ENCODE assay signal across 19 mouse cellular contexts in genomic region chr9:118400520-118400919, GRCm38 (mm10).
A peak's percentile ranks its signal among the peaks of the same experiment; 100 is the strongest.
DNase-seq lines count a peak whose midpoint lies in the region; ATAC-seq and TF ChIP-seq lines count a peak whose summit lies in the region.
"Had no signal": no experiment of that assay in that cellular context is flagged by ENCODE, and none has a peak within 500 bp of the region (broad histone marks: within the 10 kb centered on the region; RNA-seq: fewer than 3 reads in every experiment).

No protein-coding gene starts in this region.

- H3K9me3 ChIP-seq in MEL (replicated peaks; ENCODE audit: insufficient read depth, low read length), result no peaks in the 10 kb centered on the region
- no peaks in the 10 kb centered on the region for H3K9me3 ChIP-seq in midbrain, embryonic 11.5 days (ENCODE audit: control insufficient read depth, low read length)
- H3K9me3 ChIP-seq: embryonic facial prominence, embryonic 13.5 days; forebrain, embryonic 13.5 days; heart, embryonic 12.5 days; hindbrain, embryonic 13.5 days had no signal

- peaks cover 8 to 13% of the 10 kb centered on the region in 2 experiments for H3K4me1 ChIP-seq in MEL (ENCODE audit: control insufficient read depth in 1 of 2, insufficient read depth in 2 of 2, low read length in 2 of 2)
- H3K4me1 ChIP-seq in midbrain, embryonic 11.5 days (ENCODE audit: control insufficient read depth, insufficient read depth, low read length), result no peaks in the 10 kb centered on the region
- H3K4me1 ChIP-seq: embryonic facial prominence, embryonic 13.5 days; forebrain, embryonic 13.5 days; heart, embryonic 12.5 days; hindbrain, embryonic 13.5 days had no signal

- no peak overlapping the region for H3K27ac ChIP-seq in MEL (ENCODE audit: control insufficient read depth, low read depth, low read length)
- H3K27ac ChIP-seq in midbrain, embryonic 11.5 days (ENCODE audit: low read depth, low read length), result no peak overlapping the region
- H3K27ac ChIP-seq: embryonic facial prominence, embryonic 13.5 days; forebrain, embryonic 13.5 days; gastrocnemius, adult 2 months; hindbrain, embryonic 13.5 days; hindbrain, postnatal 0 days had no signal

- no peaks in the 10 kb centered on the region for H3K79me2 ChIP-seq in MEL (ENCODE audit: control insufficient read depth, insufficient read depth, low read length, poor library complexity)

- TF ChIP-seq CTCF in MEL (IDR thresholded peaks at IDR 0.05 in 2 of 3, conservative IDR thresholded peaks at IDR 0.05 in 1 of 3; ENCODE audit: control insufficient read depth in 1 of 3, insufficient read depth in 1 of 3, low read depth in 2 of 3, low read length in 3 of 3, poor library complexity in 1 of 3, severe bottlenecking in 1 of 3), result no peak

- peak; percentile 55 for DNase-seq in MEL (ENCODE audit: low read depth, low spot score)
- peak; percentile 49 for DNase-seq in thymus, postnatal 0 days (ENCODE audit: low spot score)
- peak; percentile 41 for DNase-seq in thymus, postnatal 4 days
- no peak for DNase-seq in lung, postnatal 36 days
- no peak for DNase-seq in midbrain, embryonic 11.5 days (ENCODE audit: low spot score, missing footprints)
- DNase-seq: adrenal gland, postnatal 10 days; cerebellum, adult 11 months; cerebellum, adult 8-10 months; cerebellum, postnatal 25 days; gastrocnemius, adult 2 months; gastrocnemius, postnatal 25 days; heart, postnatal 4 days had no signal

- WGBS in midbrain, embryonic 11.5 days, result 79% methylated on average over 3 of the region's 3 CpGs

- H3K4me3 ChIP-seq in MEL (ENCODE audit: control insufficient read depth in 1 of 2, insufficient read depth in 1 of 2, low read depth in 2 of 2, low read length in 2 of 2), result no peak overlapping the region
- H3K4me3 ChIP-seq in midbrain, embryonic 11.5 days (ENCODE audit: low read depth, low read length), result no peak overlapping the region
- H3K4me3 ChIP-seq: embryonic facial prominence, embryonic 13.5 days; forebrain, embryonic 13.5 days; gastrocnemius, adult 2 months; heart, embryonic 12.5 days; hindbrain, embryonic 13.5 days had no signal

- H3K27me3 ChIP-seq in MEL (ENCODE audit: control insufficient read depth in 1 of 2, insufficient read depth in 2 of 2, low read length in 2 of 2), result no peaks in the 10 kb centered on the region
- H3K27me3 ChIP-seq in midbrain, embryonic 11.5 days (ENCODE audit: control insufficient read depth, insufficient read depth, low read length), result no peaks in the 10 kb centered on the region
- H3K27me3 ChIP-seq: CH12.LX; embryonic facial prominence, embryonic 13.5 days; forebrain, embryonic 13.5 days; heart, embryonic 12.5 days; hindbrain, embryonic 13.5 days had no signal

- TF ChIP-seq EP300 in MEL (IDR thresholded peaks at IDR 0.05; ENCODE audit: low read depth in 1 of 2, low read length in 2 of 2), result peak; percentile 29 to 54; a peak in 3 of 4 replicates

- TF ChIP-seq RAD21 in MEL (IDR thresholded peaks at IDR 0.05; ENCODE audit: low read depth, low read length), result no peak

- no peak for TF ChIP-seq POLR2A in MEL (IDR thresholded peaks at IDR 0.05; ENCODE audit: control insufficient read depth in 1 of 2, insufficient read depth in 1 of 2, low read depth in 1 of 2, low read length in 2 of 2, poor library complexity in 1 of 2)

- peaks cover 0 to 6% of the 10 kb centered on the region in 2 experiments; a peak in 2 of 4 replicates for H3K36me3 ChIP-seq in MEL (ENCODE audit: control insufficient read depth in 1 of 2, insufficient read depth in 2 of 2, low read length in 2 of 2)
- no peaks in the 10 kb centered on the region for H3K36me3 ChIP-seq in midbrain, embryonic 11.5 days (ENCODE audit: control insufficient read depth, insufficient read depth, low read length)
- H3K36me3 ChIP-seq: embryonic facial prominence, embryonic 13.5 days; heart, embryonic 12.5 days; hindbrain, embryonic 13.5 days had no signal

- H3K4me2 ChIP-seq in midbrain, embryonic 11.5 days, result no peak overlapping the region
- H3K4me2 ChIP-seq: embryonic facial prominence, embryonic 13.5 days; forebrain, embryonic 13.5 days; heart, embryonic 12.5 days; hindbrain, embryonic 13.5 days had no signal

- no peak overlapping the region for H3K9ac ChIP-seq in MEL (ENCODE audit: control insufficient read depth, low read depth, low read length, poor library complexity, severe bottlenecking)
- no peak overlapping the region for H3K9ac ChIP-seq in midbrain, embryonic 11.5 days (ENCODE audit: low read length)
- H3K9ac ChIP-seq: embryonic facial prominence, embryonic 13.5 days; forebrain, embryonic 13.5 days; heart, embryonic 12.5 days; hindbrain, embryonic 13.5 days had no signal

- ATAC-seq in common myeloid progenitor, adult 5-6 weeks (replicated peaks; ENCODE audit: low read depth, poor library complexity, severe bottlenecking), result 0 out of 2 replicates have a peak, but pooled peaks have one; percentile 26
- ATAC-seq in midbrain, embryonic 11.5 days (ENCODE audit: low FRiP score), result no peak
- ATAC-seq: forebrain, embryonic 13.5 days had no signal

TF ChIP-seq in MEL, 35 proteins besides CTCF, POLR2A, EP300 and RAD21:
- TF ChIP-seq BHLHE40 (IDR thresholded peaks at IDR 0.05; ENCODE audit: borderline replicate concordance, low read depth, low read length) (no peak), MXI1 (IDR thresholded peaks at IDR 0.05; ENCODE audit: low read depth, low read length) (no peak), UBTF (IDR thresholded peaks at IDR 0.05; ENCODE audit: borderline replicate concordance, insufficient read depth, low read depth, low read length) (no peak), ZNF384 (IDR thresholded peaks at IDR 0.05; ENCODE audit: low read depth, low read length) (no peak), GATA1 (IDR thresholded peaks at IDR 0.05; ENCODE audit: low read depth, low read length) (peak; percentile 24; the same call in 1 of the 2 replicates), TCF12 (IDR thresholded peaks at IDR 0.05; ENCODE audit: low read depth, low read length) (0 out of 2 replicates have a peak, but pooled peaks have one; percentile 15), ETS1 (IDR thresholded peaks at IDR 0.05; ENCODE audit: low read depth, low read length) (peak; percentile 28; the same call in 1 of the 2 replicates), RCOR1 (IDR thresholded peaks at IDR 0.05; ENCODE audit: low read depth, low read length) (peak; percentile 24; the same call in 1 of the 2 replicates)

Comparison
In these comparisons a context has a peak if more than half of its experiments do, and no peak if none do; other contexts are left out.
1. DNase-seq: peak in MEL (single experiment), thymus, postnatal 0 days (single experiment) and thymus, postnatal 4 days (single experiment); none in lung, postnatal 36 days (single experiment) and midbrain, embryonic 11.5 days (single experiment).